Mouse (Mus musculus) neural tube, embryonic 14.5 days (tissue): ENCODE measurements at regions not wholly inside any gene's neighbourhood (a gene's known extent, or its start where the extent isn't known, plus 50 kb on each side); places are given as distances from the start of the nearest gene placed in this dataset.
A peak's percentile ranks its signal among the peaks of the same experiment; 100 is the strongest.

Source experiments
- ATAC-seq: fragments of 200-750 bp; cut with Nextera tagmentation; 2 replicates; pipeline ENCODE4 v1.8.0; 2017; ENCODE audit warnings: low read depth, mild to moderate bottlenecking, moderate TSS enrichment, moderate library complexity
- H3K27ac ChIP-seq: fragments of 300-500 bp; sonication (generic); 2 replicates; pipeline ENCODE4 v1.5.1; 2014; ENCODE audit warnings: low read depth, mild to moderate bottlenecking, control low read depth, low read length, moderate library complexity, mixed read lengths
- H3K27me3 ChIP-seq: fragments of 300-500 bp; sonication (generic); 2 replicates; pipeline ENCODE4 v1.6.1; 2014; ENCODE audit warnings: low read length; ENCODE audit not compliant: control insufficient read depth, insufficient read depth
- H3K36me3 ChIP-seq: fragments of 300-500 bp; sonication (generic); 2 replicates; pipeline ENCODE4 v1.6.1; 2014; ENCODE audit warnings: low read length, mixed read lengths; ENCODE audit not compliant: control insufficient read depth, insufficient read depth
- H3K4me1 ChIP-seq: fragments of 300-500 bp; sonication (generic); 2 replicates; pipeline ENCODE4 v1.6.1; 2014; ENCODE audit warnings: low read length; ENCODE audit not compliant: control insufficient read depth, insufficient read depth
- H3K4me2 ChIP-seq: fragments of 300-500 bp; sonication (generic); 2 replicates; pipeline ENCODE4 v1.6.1; 2014; ENCODE audit warnings: mild to moderate bottlenecking, low read depth, low read length, control low read depth
- H3K4me3 ChIP-seq: fragments of 300-500 bp; sonication (generic); 2 replicates; pipeline ENCODE4 v1.5.1; 2014; ENCODE audit warnings: low read depth, low read length, control low read depth, mixed read lengths
- H3K9ac ChIP-seq: fragments of 300-500 bp; sonication (generic); replicated peaks from 2 replicates; pipeline ENCODE4 v1.6.1; 2014; ENCODE audit warnings: low read depth, mild to moderate bottlenecking, control low read depth, low read length, mixed read lengths
- H3K9me3 ChIP-seq: fragments of 300-500 bp; sonication (generic); 2 replicates; pipeline ENCODE4 v1.6.1; 2016; ENCODE audit warnings: low read length; ENCODE audit not compliant: control insufficient read depth
- WGBS: fragments of 180-500 bp; shearing (Covaris S2); extraction: QIAGEN DNeasy Blood & Tissue Kit; methylation state at CpG from one replicate; pipeline ENCODE4 v1.1.7; 2014; 5-methylcytosine and 5-hydroxymethylcytosine counted together

DNA sequence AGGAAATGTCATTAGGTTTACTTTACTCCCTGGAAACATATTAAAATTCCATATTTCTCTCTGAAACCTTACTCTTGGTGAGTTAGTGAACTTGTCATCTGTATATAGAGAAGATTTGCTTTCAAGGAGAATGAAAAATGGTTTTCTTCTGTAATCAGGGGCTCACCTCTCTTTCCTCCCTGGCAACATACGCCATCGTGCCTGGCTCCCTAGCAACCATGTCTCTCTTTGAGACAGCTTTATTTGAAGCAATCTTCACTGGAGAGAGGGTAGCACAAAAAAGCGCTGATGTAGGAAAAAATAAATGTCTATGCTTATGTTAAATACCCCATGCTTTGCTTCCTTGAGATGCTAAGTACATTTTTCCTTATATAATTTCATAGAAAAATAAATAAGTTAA is 278.4 kb upstream of the Nr3c2 start:
- whole genome bisulfite sequencing: 44% methylated on average over 3 of the region's 3 CpGs
- ATAC-seq: 0 out of 2 replicates have a peak, but pooled peaks have one; percentile 21
- no peak overlapping the region for H3K27ac ChIP-seq
- no peaks in the 10 kb centered on the region for H3K36me3 ChIP-seq
- no peaks in the 10 kb centered on the region for H3K9me3 ChIP-seq
- H3K27me3 ChIP-seq: no peaks in the 10 kb centered on the region
- H3K4me2 ChIP-seq: no peak overlapping the region
- no peak overlapping the region for H3K9ac ChIP-seq
- H3K4me1 ChIP-seq: no peaks in the 10 kb centered on the region
- H3K4me3 ChIP-seq: no peak overlapping the region

DNA sequence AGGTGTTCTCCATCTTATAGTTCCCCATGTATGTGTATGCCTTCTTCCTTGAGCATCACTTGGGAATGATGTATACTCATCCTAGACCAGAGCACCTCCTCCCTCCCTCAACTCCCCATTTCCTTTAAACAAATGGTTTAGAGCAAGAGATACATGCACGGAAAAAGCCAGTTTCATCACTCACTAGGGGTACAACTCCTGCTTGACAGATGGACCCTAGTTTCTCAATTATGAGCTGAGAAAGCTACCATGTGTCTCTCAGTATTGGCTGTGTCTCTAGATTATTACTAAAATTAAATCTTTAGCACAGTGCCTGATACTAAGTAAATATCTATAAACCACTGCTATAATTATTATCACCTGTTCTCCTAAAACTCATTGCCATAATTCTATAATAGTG is 266.2 kb upstream of the Nr3c2 start:
- WGBS: 56% methylated on average over 1 of the region's 1 CpGs
- no peaks in the 10 kb centered on the region for H3K4me1 ChIP-seq
- H3K9me3 ChIP-seq: no peaks in the 10 kb centered on the region
- ATAC-seq: no peak
- H3K27ac ChIP-seq: no peak overlapping the region
- H3K4me2 ChIP-seq: no peak overlapping the region
- H3K4me3 ChIP-seq: no peak overlapping the region
- no peaks in the 10 kb centered on the region for H3K27me3 ChIP-seq
- no peaks in the 10 kb centered on the region for H3K36me3 ChIP-seq
- no peak overlapping the region for H3K9ac ChIP-seq
